Mouse (Mus musculus) heart, postnatal 0 days (tissue): ENCODE results near the gene Syngap1.

Experiments used
- CTCF ChIP-seq: IDR thresholded peaks from 2 replicates; pipeline ENCODE4 v1.5.1; 2016; ENCODE audit warnings: antibody characterized with exemption, control low read depth, low read depth
- EP300 ChIP-seq: IDR thresholded peaks from 2 replicates; pipeline ENCODE4 v1.6.1; 2016; ENCODE audit warnings: antibody characterized with exemption, low read depth

GRCm38 (mm10) chr17:26981050-26981449 lies 40.0 kb downstream of the Syngap1 start:
- TF ChIP-seq CTCF (no peak), EP300 (no peak)
